16 mouse cellular contexts compared by ENCODE assay signal in the genomic region with DNA sequence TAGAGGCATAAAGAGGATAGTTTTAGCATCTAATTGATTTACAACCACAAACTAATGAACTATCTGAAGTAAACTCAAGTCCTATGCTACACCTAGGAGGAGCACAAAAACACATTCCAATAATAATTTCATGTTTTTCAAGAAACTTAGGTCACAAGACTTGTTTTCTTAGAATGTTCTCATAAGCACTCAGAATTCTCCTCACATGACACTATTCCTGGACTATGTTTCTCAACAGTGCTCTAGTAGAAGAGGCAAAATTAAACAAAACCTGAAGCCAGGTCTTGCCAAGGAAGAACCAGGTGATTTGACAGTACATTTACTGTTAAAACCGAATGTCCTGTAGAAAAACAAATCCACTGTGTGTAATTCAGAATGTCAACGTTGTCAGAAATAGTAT.
"Had no signal": no experiment of that assay in that cellular context is flagged by ENCODE, and none has a peak within 500 bp of the region (broad histone marks: within the 10 kb centered on the region; RNA-seq: fewer than 3 reads in every experiment).

No protein-coding gene starts in this region.

- H3K27ac ChIP-seq: liver, embryonic 12.5 days; liver, embryonic 14.5 days; lung, embryonic 15.5 days; midbrain, embryonic 10.5 days; midbrain, embryonic 12.5 days; neural tube, embryonic 12.5 days; stomach, embryonic 15.5 days; stomach, postnatal 0 days had no signal

- H3K4me2 ChIP-seq: liver, embryonic 12.5 days; lung, embryonic 15.5 days; midbrain, embryonic 12.5 days; neural tube, embryonic 12.5 days; stomach, embryonic 15.5 days had no signal

- DNase-seq: lung, adult 2 months; lung, postnatal 14 days; midbrain, embryonic 14.5 days; right cerebral cortex, postnatal 14 days; thymus, adult 2 months; thymus, postnatal 25 days; thymus, postnatal 4 days had no signal

- ATAC-seq: liver, embryonic 12.5 days; midbrain, embryonic 16.5 days had no signal

- H3K4me3 ChIP-seq: liver, embryonic 12.5 days; lung, embryonic 15.5 days; midbrain, embryonic 10.5 days; midbrain, embryonic 12.5 days; neural tube, embryonic 12.5 days; stomach, embryonic 15.5 days had no signal

- H3K27me3 ChIP-seq: liver, embryonic 12.5 days; lung, embryonic 15.5 days; midbrain, embryonic 12.5 days; neural tube, embryonic 12.5 days; stomach, embryonic 15.5 days had no signal

- H3K4me1 ChIP-seq: liver, embryonic 12.5 days; lung, embryonic 15.5 days; midbrain, embryonic 10.5 days; neural tube, embryonic 12.5 days; stomach, embryonic 15.5 days had no signal

- H3K9me3 ChIP-seq: liver, embryonic 12.5 days; lung, embryonic 15.5 days; midbrain, embryonic 10.5 days; midbrain, embryonic 12.5 days; neural tube, embryonic 12.5 days; stomach, embryonic 15.5 days had no signal

- H3K9ac ChIP-seq: liver, embryonic 12.5 days; liver, embryonic 14.5 days; lung, embryonic 15.5 days; midbrain, embryonic 12.5 days; neural tube, embryonic 12.5 days; stomach, embryonic 15.5 days had no signal
